Mouse (Mus musculus) heart, postnatal 0 days (tissue): ENCODE results near the gene Gm21887. TPM values are rescaled to one million over a fixed set of nuclear protein-coding genes. Genes with fewer than 3 reads are reported as not detected.
"Not testable (repeated sequence)": the region's sequence is repeated elsewhere in the genome, so short reads cannot be mapped to it uniquely, and the experiment has no call there.

Source experiments
- ATAC-seq: fragments of 200-750 bp; cut with Nextera tagmentation; 2 replicates; pipeline ENCODE4 v1.8.0; 2017; ENCODE audit warnings: low read depth, moderate number of reproducible peaks, moderate library complexity; ENCODE audit not compliant: insufficient read depth
- DNase-seq: peaks from one replicate; pipeline ENCODE4 v3.0.0-alpha.2; 2016; ENCODE audit warnings: low spot score
- H3K27ac ChIP-seq: fragments of 300-500 bp; sonication (generic); 2 replicates; pipeline ENCODE4 v1.5.1; 2014; ENCODE audit warnings: low read depth, mild to moderate bottlenecking
- H3K27me3 ChIP-seq: fragments of 300-500 bp; sonication (generic); 2 replicates; pipeline ENCODE4 v1.6.1; 2014; ENCODE audit warnings: low read length, mixed read lengths; ENCODE audit not compliant: control insufficient read depth, insufficient read depth
- H3K36me3 ChIP-seq: fragments of 300-500 bp; sonication (generic); replicated peaks from 2 replicates; pipeline ENCODE4 v1.6.1; 2014; ENCODE audit warnings: low read length, mixed read lengths; ENCODE audit not compliant: control insufficient read depth, insufficient read depth
- H3K4me1 ChIP-seq: fragments of 300-500 bp; sonication (generic); 2 replicates; pipeline ENCODE4 v1.6.1; 2014; ENCODE audit warnings: antibody characterized with exemption; ENCODE audit not compliant: control insufficient read depth, insufficient read depth
- H3K4me2 ChIP-seq: fragments of 300-500 bp; sonication (generic); 2 replicates; pipeline ENCODE4 v1.6.1; 2014; ENCODE audit warnings: low read depth, mild to moderate bottlenecking, low read length, moderate library complexity
- H3K4me3 ChIP-seq: fragments of 300-500 bp; sonication (generic); 2 replicates; pipeline ENCODE4 v1.5.1; 2014; ENCODE audit warnings: low read depth, low read length
- H3K9ac ChIP-seq: fragments of 300-500 bp; sonication (generic); replicated peaks from 2 replicates; pipeline ENCODE4 v1.6.1; 2014; ENCODE audit warnings: low read depth, low read length, mixed read lengths
- H3K9me3 ChIP-seq: fragments of 300-500 bp; sonication (generic); replicated peaks from 2 replicates; pipeline ENCODE4 v1.6.1; 2016; ENCODE audit warnings: low read length; ENCODE audit not compliant: control insufficient read depth
- WGBS: fragments of 180-500 bp; shearing (Covaris S2); extraction: QIAGEN DNeasy Blood & Tissue Kit; methylation state at CpG from one replicate; pipeline ENCODE4 v1.1.7; 2014; 5-methylcytosine and 5-hydroxymethylcytosine counted together
- polyA plus RNA-seq: library from polyadenylated mRNA; unstranded; fragments of >200 nt; fragmentation: Nextera tagmentation; extraction: Ambion mirVana; gene quantifications from 2 replicates; pipeline ENCODE4 v1.2.1, GENCODE M21; 2015
- total RNA-seq: library from RNA; depleted of rRNA; stranded (reverse); fragments of >200 nt; gene quantifications from 2 replicates; pipeline ENCODE4 v1.2.3, GENCODE M21; 2014; ENCODE audit warnings: low replicate concordance

Gene Gm21887
- total and polyA plus RNA-seq, 2 experiments from 2014 or later: 0.88 to 32.6 TPM

DNA sequence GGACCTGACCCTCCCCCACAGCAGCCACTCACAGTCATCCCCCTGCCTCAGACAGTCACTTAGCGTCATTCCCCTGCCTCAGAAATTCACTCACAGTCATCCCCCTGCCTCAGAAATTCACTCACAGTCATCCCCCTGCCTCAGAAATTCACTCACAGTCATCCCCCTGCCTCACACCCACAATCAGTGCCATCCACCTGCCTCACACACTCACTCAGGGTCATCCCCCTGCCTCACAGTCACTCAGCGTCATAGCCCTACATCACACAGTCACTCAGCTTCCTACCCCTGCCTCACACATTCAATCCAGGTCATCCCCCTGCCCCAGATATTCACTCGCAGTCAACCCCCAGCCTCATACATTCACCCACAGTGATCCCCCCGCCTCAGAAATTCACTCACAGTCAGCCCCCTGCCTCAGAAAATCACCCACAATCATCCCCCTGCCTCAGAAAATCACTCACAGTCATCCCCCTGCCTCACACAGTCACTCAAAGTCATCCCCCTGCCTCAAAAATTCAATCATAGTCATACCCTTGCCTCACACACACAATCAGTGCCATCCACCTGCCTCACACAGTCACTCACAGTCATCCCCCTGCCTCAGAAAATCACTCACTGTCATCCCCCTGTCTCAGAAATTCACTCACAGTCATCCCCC, 10.8 kb upstream of the Gm21887 start:
- H3K9ac ChIP-seq, DNase-seq, ATAC-seq, H3K36me3 ChIP-seq, H3K27ac ChIP-seq, H3K4me1 ChIP-seq, H3K27me3 ChIP-seq: not testable (repeated sequence)
- Histone ChIP-seq H3K4me3 (peak overlapping the region; percentile 47; the same call in 1 of the 2 replicates), H3K9me3 (peaks cover 19% of the 10 kb centered on the region), H3K4me2 (peak overlapping the region; percentile 32; the same call in 1 of the 2 replicates)
- WGBS: 60% methylated on average over 4 of the region's 4 CpGs

DNA sequence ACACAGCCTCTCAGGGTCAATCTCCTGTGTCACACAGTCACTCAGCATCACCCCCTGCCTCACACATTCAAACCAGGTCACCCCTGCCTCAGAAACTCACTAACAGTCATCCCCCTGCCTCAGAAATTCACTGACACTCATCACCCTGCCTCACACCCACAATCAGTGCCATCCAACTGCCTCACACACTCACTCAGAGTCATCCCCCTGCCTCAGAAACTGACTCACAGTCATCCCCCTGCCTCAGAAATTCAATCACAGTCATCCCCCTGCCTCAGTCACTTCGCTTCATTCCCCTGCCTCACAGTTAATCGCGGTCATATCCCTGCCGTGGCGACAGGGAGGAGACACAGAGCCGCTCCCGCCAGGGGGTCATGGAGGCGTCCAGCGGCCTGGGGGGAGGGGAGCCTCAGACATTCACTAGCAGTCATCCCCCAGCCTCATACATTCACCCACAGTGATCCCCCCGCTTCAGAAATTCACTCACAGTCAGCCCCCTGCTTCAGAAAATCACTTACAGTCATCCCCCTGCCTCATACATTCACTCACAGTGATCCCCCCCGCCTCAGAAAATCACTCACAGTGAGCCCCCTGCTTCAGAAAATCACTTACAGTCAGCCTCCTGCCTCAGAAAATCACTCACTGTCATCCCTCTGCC, 10.1 kb upstream of the Gm21887 start:
- not testable (repeated sequence) for H3K9ac ChIP-seq, H3K4me3 ChIP-seq, H3K4me1 ChIP-seq, ATAC-seq, H3K27me3 ChIP-seq, H3K4me2 ChIP-seq, H3K27ac ChIP-seq, H3K36me3 ChIP-seq
- 51% methylated on average over 11 of the region's 11 CpGs for WGBS
- peak; percentile 13 for DNase-seq
- peaks cover 19% of the 10 kb centered on the region for H3K9me3 ChIP-seq

DNA sequence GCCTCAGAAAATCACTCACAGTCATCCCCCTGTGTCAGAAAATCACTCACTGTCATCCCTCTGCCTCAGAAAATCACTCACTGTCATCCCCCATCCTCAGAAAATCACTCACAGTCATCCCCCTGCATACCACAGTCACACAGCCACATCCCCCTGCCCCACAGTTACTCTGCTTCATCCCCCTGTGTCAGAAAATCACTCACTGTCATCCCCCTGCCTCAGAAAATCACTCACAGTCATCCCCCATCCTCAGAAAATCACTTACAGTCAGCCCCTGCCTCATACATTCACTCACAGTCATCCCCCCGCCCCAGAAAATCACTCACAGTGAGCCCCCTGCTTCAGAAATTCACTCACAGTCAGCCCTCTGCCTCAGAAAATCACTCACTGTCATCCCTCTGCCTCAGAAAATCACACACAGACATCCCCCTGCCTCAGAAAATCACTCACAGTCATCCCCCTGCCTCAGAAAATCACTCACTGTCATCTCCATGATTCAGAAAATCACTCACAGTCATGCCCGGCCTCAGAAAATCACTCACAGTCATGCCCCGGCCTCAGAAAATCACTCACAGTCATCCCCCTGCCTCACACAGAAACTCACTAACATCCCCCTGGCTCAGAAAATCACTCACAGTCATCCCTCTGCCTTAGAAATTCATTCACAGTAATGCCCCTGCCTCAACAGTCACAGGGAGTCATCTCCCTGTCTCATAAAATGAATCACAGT, 9.4 kb upstream of the Gm21887 start:
- not testable (repeated sequence) for DNase-seq
- WGBS: 74% methylated on average over 3 of the region's 3 CpGs

GRCm38 (mm10) chrX:170000642-170001387, 8.6 kb upstream of the Gm21887 start:
- not testable (repeated sequence) for H3K4me1 ChIP-seq, H3K27ac ChIP-seq, H3K36me3 ChIP-seq, H3K4me3 ChIP-seq, H3K9ac ChIP-seq, ATAC-seq, H3K4me2 ChIP-seq, H3K27me3 ChIP-seq
- 53% methylated on average over 6 of the region's 6 CpGs for WGBS
- H3K9me3 ChIP-seq: peaks cover 10% of the 10 kb centered on the region
- peak; percentile 4 for DNase-seq

More for the DNA sequence above, 9.4 kb upstream of the Gm21887 start:
- H3K27ac ChIP-seq, H3K36me3 ChIP-seq, H3K9ac ChIP-seq, H3K4me2 ChIP-seq, H3K4me1 ChIP-seq, H3K4me3 ChIP-seq, ATAC-seq, H3K27me3 ChIP-seq: not testable (repeated sequence)
- peaks cover 14% of the 10 kb centered on the region for H3K9me3 ChIP-seq

DNA sequence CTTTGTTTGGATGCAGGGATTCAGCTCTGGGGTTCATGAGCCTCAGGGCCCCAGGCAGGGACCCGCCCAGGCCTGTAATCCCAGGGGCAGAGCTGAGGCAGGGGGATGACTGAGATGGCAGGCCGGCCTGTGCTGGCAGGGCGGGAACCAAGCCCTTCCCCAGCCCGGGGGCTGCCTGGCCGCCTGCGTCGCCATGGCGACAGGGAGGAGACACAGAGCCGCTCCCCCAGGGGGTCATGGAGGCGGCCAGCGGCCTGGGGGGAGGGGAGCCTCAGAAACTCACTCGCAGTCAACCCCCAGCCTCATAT, 8.1 kb upstream of the Gm21887 start:
- DNase-seq, H3K27me3 ChIP-seq, H3K4me3 ChIP-seq, H3K27ac ChIP-seq, H3K4me1 ChIP-seq, H3K4me2 ChIP-seq, H3K36me3 ChIP-seq, H3K9ac ChIP-seq, ATAC-seq: not testable (repeated sequence)
- peaks cover 10% of the 10 kb centered on the region for H3K9me3 ChIP-seq
- WGBS: 59% methylated on average over 10 of the region's 12 CpGs

DNA sequence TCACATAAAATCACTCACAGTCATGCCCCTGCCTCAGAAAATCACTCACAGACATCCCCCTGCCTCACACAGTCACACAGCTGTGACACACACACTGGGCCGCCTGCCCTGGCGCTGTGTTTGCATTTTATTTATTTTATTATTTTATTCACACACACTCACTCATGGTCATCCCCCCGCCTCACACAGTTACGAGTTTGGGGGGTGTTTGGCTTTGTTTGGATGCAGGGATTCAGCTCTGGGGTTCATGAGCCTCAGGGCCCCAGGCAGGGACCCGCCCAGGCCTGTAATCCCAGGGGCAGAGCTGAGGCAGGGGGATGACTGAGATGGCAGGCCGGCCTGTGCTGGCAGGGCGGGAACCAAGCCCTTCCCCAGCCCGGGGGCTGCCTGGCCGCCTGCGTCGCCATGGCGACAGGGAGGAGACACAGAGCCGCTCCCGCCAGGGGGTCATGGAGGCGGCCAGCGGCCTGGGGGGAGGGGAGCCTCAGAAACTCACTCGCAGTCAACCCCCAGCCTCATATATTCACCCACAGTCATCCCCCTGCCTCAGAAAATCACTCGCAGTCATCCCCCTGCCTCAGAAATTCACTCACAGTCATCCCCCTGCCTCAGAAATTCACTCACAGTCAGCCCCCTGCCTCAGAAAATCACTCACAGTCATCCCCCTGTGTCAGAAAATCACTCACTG, 6.8 kb upstream of the Gm21887 start:
- not testable (repeated sequence) for DNase-seq, H3K27me3 ChIP-seq, H3K4me1 ChIP-seq, H3K27ac ChIP-seq, H3K9ac ChIP-seq, H3K36me3 ChIP-seq, H3K4me2 ChIP-seq, ATAC-seq, H3K4me3 ChIP-seq
- peaks cover 18% of the 10 kb centered on the region for H3K9me3 ChIP-seq
- 40% methylated on average over 10 of the region's 18 CpGs for WGBS

DNA sequence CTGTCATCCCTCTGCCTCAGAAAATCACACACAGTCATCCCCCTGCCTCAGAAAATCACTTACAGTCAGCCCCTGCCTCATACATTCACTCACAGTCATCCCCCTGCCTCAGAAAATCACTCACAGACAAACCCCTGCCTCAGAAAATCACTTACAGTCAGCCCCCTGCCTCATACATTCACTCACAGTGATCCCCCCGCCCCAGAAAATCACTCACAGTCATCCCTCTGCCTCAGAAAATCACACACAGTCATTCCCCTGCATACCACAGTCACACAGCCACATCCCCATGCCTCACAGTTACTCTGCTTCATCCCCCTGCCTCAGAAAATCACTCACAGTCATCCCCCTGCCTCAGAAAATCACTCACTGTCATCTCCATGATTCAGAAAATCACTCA, 5.9 kb upstream of the Gm21887 start:
- not testable (repeated sequence) for DNase-seq, H3K27ac ChIP-seq, H3K4me3 ChIP-seq, H3K9ac ChIP-seq, H3K4me2 ChIP-seq, H3K4me1 ChIP-seq, ATAC-seq, H3K27me3 ChIP-seq, H3K36me3 ChIP-seq
- H3K9me3 ChIP-seq: peaks cover 23% of the 10 kb centered on the region
- WGBS: 28% methylated on average over 1 of the region's 1 CpGs

DNA sequence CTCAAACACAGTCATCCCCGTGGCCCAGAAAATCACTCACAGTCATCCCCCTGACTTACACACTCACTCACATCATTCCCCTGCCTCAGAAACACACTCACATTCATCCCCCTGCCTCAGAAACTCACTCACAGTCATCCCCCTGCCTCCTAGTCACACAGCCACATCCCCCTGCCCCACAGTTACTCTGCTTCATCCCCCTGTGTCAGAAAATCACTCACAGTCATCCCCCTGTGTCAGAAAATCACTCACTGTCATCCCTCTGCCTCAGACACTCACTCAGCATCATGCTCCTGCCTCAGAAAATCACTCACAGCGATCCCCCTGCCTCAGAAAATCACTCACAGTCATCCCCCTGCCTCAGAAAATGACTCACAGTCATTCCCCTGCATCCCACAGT, 5.2 kb upstream of the Gm21887 start:
- not testable (repeated sequence) for H3K4me2 ChIP-seq, DNase-seq, H3K4me1 ChIP-seq, H3K4me3 ChIP-seq, H3K36me3 ChIP-seq, H3K27ac ChIP-seq, H3K9ac ChIP-seq, H3K27me3 ChIP-seq, ATAC-seq
- H3K9me3 ChIP-seq: peaks cover 25% of the 10 kb centered on the region
- WGBS: 53% methylated on average over 2 of the region's 2 CpGs
